Comparison of ENCODE assay signal across 9 mouse cellular contexts in the genomic region with DNA sequence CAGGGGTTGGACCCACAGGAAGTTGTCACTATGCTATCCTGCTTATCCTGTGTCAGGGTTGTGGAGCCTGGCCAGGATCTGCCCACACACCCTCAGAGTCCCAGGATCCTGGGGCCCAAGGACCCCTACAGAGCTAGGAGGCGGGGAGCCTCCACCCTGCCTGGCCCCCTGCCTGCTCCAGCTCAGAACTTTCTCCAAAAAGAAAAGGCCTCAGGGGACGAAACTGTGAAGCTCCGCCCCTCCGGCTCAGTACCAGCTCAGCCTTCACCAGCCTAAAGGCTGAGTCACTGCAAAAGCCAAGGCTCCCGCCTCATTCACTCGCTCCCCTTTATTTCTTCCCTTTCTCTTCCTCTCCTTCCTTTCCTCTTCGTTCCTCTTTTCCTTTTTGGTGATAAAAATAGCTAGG. TPM values are rescaled to one million over a fixed set of nuclear protein-coding genes. Genes with fewer than 3 reads are reported as not detected.
DNase-seq lines count a peak whose midpoint lies in the region; ATAC-seq and TF ChIP-seq lines count a peak whose summit lies in the region.
"Had no signal": no experiment of that assay in that cellular context is flagged by ENCODE, and none has a peak within 500 bp of the region (broad histone marks: within the 10 kb centered on the region; RNA-seq: fewer than 3 reads in every experiment).

No protein-coding gene starts in this region.

- peaks cover 12% of the 10 kb centered on the region; the same call in 1 of the 2 replicates for H3K4me1 ChIP-seq in embryonic fibroblast, embryonic 13.5 days (ENCODE audit: control insufficient read depth, insufficient read depth, low read length)

- H3K27ac ChIP-seq in embryonic fibroblast, embryonic 13.5 days (ENCODE audit: insufficient read depth, low read length): peak overlapping the region; percentile 92

- TF ChIP-seq CTCF in embryonic fibroblast, embryonic 13.5 days (IDR thresholded peaks at IDR 0.05; ENCODE audit: borderline replicate concordance, insufficient read depth, low read length): no peak

- intact Hi-C loops in heart, postnatal 14 days (cut with DNase I): no loop called here

- peak; percentile 34; the same call in 1 of the 2 replicates for ATAC-seq in megakaryocyte-erythroid progenitor cell, adult 5-6 weeks (replicated peaks; ENCODE audit: low FRiP score, low TSS enrichment, poor library complexity, severe bottlenecking)
- no peak for ATAC-seq in erythroid progenitor cell, adult 5-6 weeks (replicated peaks; ENCODE audit: low FRiP score, poor library complexity, severe bottlenecking)

- TF ChIP-seq POLR2A in embryonic fibroblast, embryonic 13.5 days (IDR thresholded peaks at IDR 0.05; ENCODE audit: low read depth, low read length): peak; percentile 33

- DNase-seq in 416B (ENCODE audit: low read depth) (peak; percentile 74), NIH3T3 (ENCODE audit: low read depth) (peak; percentile 97)
- peak; percentile 70 to 75 for DNase-seq in heart, postnatal 14 days
- DNase-seq in kidney, postnatal 4 days: peak; percentile 78 to 86
- DNase-seq in thymus, postnatal 25 days: peak; percentile 74

- no peak overlapping the region for H3K4me3 ChIP-seq in embryonic fibroblast, embryonic 13.5 days (ENCODE audit: insufficient read depth, low read length)
- H3K4me3 ChIP-seq: erythroblast, embryonic 14.5 days had no signal

RNA-seq across cellular contexts. Expression of a gene that starts 9.0 kb away (rescaled TPM):
- 19.2 and 24.3 TPM in 2 replicates for polyA plus RNA-seq in embryonic fibroblast, embryonic 13.5 days (2011; ENCODE audit: insufficient read length, low read depth, missing spikeins)
- total RNA-seq in heart, postnatal 14 days (2021): 10 to 100 TPM; 43.8 to 49.4 TPM
- 2.6 and 3.1 TPM in 2 replicates for total RNA-seq in megakaryocyte-erythroid progenitor cell, adult 5-6 weeks (2014; fragmentation: Nextera tagmentation)
- 0.56 and 0.61 TPM in 2 replicates for total RNA-seq in megakaryocyte-erythroid progenitor cell, adult 5-6 weeks (2017)
- 5.4 and 9.0 TPM in 2 replicates for total RNA-seq in erythroid progenitor cell, adult 5-6 weeks (2015; ENCODE audit: low replicate concordance)
- 1.5 and 6.0 TPM in 2 replicates for total RNA-seq in erythroid progenitor cell, adult 5-6 weeks (2017; ENCODE audit: low replicate concordance)

Comparison
In these comparisons a context has a peak if more than half of its experiments do, and no peak if none do; other contexts are left out.
1. RNA of a gene that starts 9.0 kb away (total RNA-seq): 43.8 to 49.4 TPM in heart, postnatal 14 days; 1.5 to 9.0 TPM in erythroid progenitor cell, adult 5-6 weeks and 0.56 to 3.1 TPM in megakaryocyte-erythroid progenitor cell, adult 5-6 weeks; every median in the first group is over 4 times any median in the second.
2. Peak in every context shown above with its lines, with median percentiles within 50 percentile points of each other: DNase-seq.